Mouse (Mus musculus) ES-E14 (cell line): ENCODE data around the gene Dimt1.

Source experiments
- CHD2 ChIP-seq: IDR thresholded peaks from 2 replicates; pipeline ENCODE4 v1.6.1; 2014; ENCODE audit warnings: mild to moderate bottlenecking, low read depth, low read length, inconsistent platforms
- HCFC1 ChIP-seq: IDR thresholded peaks from 2 replicates; pipeline ENCODE4 v1.6.1; 2012; ENCODE audit warnings: low read length, inconsistent platforms, borderline replicate concordance; ENCODE audit not compliant: insufficient read depth
- MAFK ChIP-seq: IDR thresholded peaks from 2 replicates; pipeline ENCODE4 v1.6.1; 2014; ENCODE audit warnings: mild to moderate bottlenecking, low read depth, low read length, inconsistent platforms; ENCODE audit not compliant: insufficient read depth
- ZC3H11A ChIP-seq: IDR thresholded peaks from 2 replicates; pipeline ENCODE4 v1.6.1; 2012; ENCODE audit warnings: low read depth, mild to moderate bottlenecking, inconsistent platforms, low read length, borderline replicate concordance
- ZNF384 ChIP-seq: IDR thresholded peaks from 2 replicates; pipeline ENCODE4 v1.6.1; 2012; ENCODE audit warnings: low read depth, low read length, inconsistent platforms

DNA sequence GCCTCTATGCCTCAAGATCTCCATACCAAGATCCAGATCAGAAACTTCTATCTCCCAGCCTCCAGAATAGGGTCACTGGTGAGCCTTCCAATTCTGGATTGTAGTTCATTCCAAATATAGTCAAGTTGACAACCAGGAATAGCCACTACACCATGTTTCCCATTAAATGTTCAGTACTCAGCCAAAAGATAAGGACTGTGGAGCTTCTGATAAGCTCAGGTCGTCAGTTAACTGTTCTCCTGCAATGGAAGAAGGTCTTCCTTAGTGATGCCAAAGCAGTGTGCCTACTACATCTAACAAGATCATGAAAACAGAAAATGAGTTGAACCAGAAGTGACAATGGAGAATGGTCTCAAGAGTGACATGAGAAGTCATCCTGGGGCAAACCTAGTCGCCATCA is 50.0 kb downstream of the Dimt1 start:
- TF ChIP-seq MAFK, result no peak
- no peak for TF ChIP-seq ZC3H11A
- TF ChIP-seq ZNF384, result no peak
- TF ChIP-seq CHD2, result no peak
- no peak for TF ChIP-seq HCFC1
